Mouse (Mus musculus) kidney, embryonic 14.5 days (tissue): ENCODE measurements around the gene Hist1h3f. TPM values are rescaled to one million over a fixed set of nuclear protein-coding genes. Genes with fewer than 3 reads are reported as not detected.
"Not testable (repeated sequence)": the region's sequence is repeated elsewhere in the genome, so short reads cannot be mapped to it uniquely, and the experiment has no call there.

Source experiments
- ATAC-seq: fragments of 200-750 bp; cut with Nextera tagmentation; 2 replicates; pipeline ENCODE4 v1.8.0; 2017; ENCODE audit warnings: moderate number of reproducible peaks, mild to moderate bottlenecking, moderate TSS enrichment, moderate library complexity; ENCODE audit not compliant: low FRiP score, low TSS enrichment
- H3K27ac ChIP-seq: fragments of 300-500 bp; sonication (generic); 2 replicates; pipeline ENCODE4 v1.5.1; 2014; ENCODE audit warnings: low read depth, mild to moderate bottlenecking, low read length, moderate library complexity, mixed read lengths
- H3K27me3 ChIP-seq: fragments of 300-500 bp; sonication (generic); 2 replicates; pipeline ENCODE4 v1.6.1; 2014; ENCODE audit warnings: mild to moderate bottlenecking, low read length; ENCODE audit not compliant: control insufficient read depth, insufficient read depth
- H3K36me3 ChIP-seq: fragments of 300-500 bp; sonication (generic); 2 replicates; pipeline ENCODE4 v1.6.1; 2014; ENCODE audit warnings: low read length, mixed read lengths; ENCODE audit not compliant: control insufficient read depth, insufficient read depth
- H3K4me1 ChIP-seq: fragments of 300-500 bp; sonication (generic); 2 replicates; pipeline ENCODE4 v1.6.1; 2014; ENCODE audit warnings: low read length, mixed read lengths; ENCODE audit not compliant: control insufficient read depth, insufficient read depth
- H3K4me2 ChIP-seq: fragments of 300-500 bp; sonication (generic); replicated peaks from 2 replicates; pipeline ENCODE4 v1.6.1; 2014; ENCODE audit warnings: low read depth, mild to moderate bottlenecking, low read length
- H3K4me3 ChIP-seq: fragments of 300-500 bp; sonication (generic); 2 replicates; pipeline ENCODE4 v1.5.1; 2014; ENCODE audit warnings: mild to moderate bottlenecking, low read length
- H3K9ac ChIP-seq: fragments of 300-500 bp; sonication (generic); 2 replicates; pipeline ENCODE4 v1.6.1; 2014; ENCODE audit warnings: low read depth, mild to moderate bottlenecking, low read length, moderate library complexity
- H3K9me3 ChIP-seq: fragments of 300-500 bp; sonication (generic); 2 replicates; pipeline ENCODE4 v1.6.1; 2016; ENCODE audit warnings: low read length; ENCODE audit not compliant: control insufficient read depth
- WGBS: fragments of 180-500 bp; shearing (Covaris S2); extraction: QIAGEN DNeasy Blood & Tissue Kit; methylation state at CpG from one replicate; pipeline ENCODE4 v1.1.7; 2014; 5-methylcytosine and 5-hydroxymethylcytosine counted together
- polyA plus RNA-seq: library from polyadenylated mRNA; unstranded; fragments of >200 nt; fragmentation: Nextera tagmentation; extraction: Ambion mirVana; gene quantifications from 2 replicates; pipeline ENCODE4 v1.2.1, GENCODE M21; 2014

Hist1h3f gene
- polyA plus RNA-seq, 1 experiment from 2014 or later = 1.2 TPM

DNA sequence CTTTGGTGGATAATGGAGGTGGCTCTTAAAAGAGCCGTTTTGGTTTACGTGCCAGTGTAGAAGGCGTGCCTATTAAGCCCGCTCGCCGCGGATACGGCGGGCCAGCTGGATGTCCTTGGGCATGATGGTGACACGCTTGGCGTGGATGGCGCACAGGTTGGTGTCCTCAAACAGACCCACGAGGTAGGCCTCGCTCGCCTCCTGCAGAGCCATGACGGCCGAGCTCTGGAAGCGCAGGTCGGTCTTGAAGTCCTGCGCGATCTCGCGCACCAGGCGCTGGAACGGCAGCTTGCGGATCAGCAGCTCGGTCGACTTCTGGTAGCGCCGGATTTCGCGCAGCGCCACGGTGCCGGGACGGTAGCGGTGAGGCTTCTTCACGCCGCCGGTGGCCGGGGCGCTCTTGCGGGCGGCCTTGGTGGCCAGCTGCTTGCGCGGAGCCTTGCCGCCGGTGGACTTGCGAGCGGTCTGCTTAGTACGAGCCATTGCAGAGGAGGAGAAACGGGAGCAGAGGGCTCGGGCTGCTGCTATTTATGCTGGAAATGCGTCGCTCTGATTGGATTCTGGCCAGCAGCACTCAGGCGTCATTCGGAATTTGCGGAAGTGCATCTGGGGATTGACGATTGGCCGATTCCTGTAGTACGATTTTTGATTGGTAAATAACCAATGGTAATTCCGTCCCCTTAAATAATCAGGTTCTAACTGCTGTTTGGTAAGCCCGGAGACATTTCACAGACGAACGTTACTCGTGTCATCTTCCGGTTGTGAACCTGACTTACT is 18.2 kb downstream of the Hist1h3f start, which contains the start of gene Hist1h3e:
TSS of gene Hist1h3e (minus strand) at position 487 of the 777 bp plus-strand sequence.
- H3K27me3 ChIP-seq, H3K36me3 ChIP-seq, H3K9me3 ChIP-seq, H3K4me1 ChIP-seq: not testable (repeated sequence)
- ATAC-seq = peak; percentile 97
- peak within 1 kb of the TSS; percentile 59 for H3K4me2 ChIP-seq
- peak within 1 kb of the TSS; percentile 36 for H3K4me3 ChIP-seq
- H3K9ac ChIP-seq = peak within 1 kb of the TSS; percentile 61
- peak within 1 kb of the TSS; percentile 99 for H3K27ac ChIP-seq
- WGBS = under 1% methylated on average over 53 of the region's 67 CpGs

DNA sequence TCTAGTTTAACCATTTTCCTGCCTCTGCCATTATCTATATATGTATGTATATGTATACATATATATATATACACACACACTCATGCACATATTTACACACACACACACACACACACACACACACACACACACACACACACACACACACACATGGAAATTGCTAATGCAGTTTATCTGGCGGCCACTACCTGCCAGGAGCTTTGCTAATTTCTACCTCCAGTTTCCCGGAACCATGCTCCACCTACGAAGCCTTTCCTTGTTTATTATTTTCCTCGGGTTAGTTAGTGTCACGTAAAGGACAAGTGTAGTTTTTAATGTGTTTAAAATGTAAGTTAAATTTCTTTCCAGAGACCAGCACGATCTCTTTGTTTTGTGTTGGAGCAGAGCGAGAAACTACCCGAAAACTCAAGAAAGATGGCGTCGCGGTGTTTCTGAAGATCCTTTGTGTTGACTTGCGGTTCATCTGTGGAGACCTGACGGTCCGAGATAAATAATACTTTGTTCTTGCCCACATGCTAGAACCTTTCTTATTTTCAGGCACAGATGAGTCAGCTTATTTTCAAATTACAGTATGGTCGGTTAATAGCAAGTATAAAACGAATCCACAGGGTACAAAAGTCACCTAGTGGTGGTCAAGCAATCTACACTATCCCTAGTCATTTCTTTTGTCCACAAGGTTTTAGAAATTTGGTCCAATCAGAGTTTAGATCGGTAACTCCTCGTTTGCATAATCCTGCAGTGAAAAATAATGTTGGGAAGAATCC is 19.0 kb downstream of the Hist1h3f start:
- WGBS = 4% methylated on average over 18 of the region's 18 CpGs
- H3K4me1 ChIP-seq = no peaks in the 10 kb centered on the region
- no peaks in the 10 kb centered on the region for H3K9me3 ChIP-seq
- no peaks in the 10 kb centered on the region for H3K36me3 ChIP-seq
- peak overlapping the region; percentile 59 for H3K4me2 ChIP-seq
- peak overlapping the region; percentile 61 for H3K9ac ChIP-seq
- H3K27ac ChIP-seq = peak overlapping the region; percentile 99
- H3K27me3 ChIP-seq = no peaks in the 10 kb centered on the region
- peak overlapping the region; percentile 35 for H3K4me3 ChIP-seq
- peak; percentile 80 for ATAC-seq

DNA sequence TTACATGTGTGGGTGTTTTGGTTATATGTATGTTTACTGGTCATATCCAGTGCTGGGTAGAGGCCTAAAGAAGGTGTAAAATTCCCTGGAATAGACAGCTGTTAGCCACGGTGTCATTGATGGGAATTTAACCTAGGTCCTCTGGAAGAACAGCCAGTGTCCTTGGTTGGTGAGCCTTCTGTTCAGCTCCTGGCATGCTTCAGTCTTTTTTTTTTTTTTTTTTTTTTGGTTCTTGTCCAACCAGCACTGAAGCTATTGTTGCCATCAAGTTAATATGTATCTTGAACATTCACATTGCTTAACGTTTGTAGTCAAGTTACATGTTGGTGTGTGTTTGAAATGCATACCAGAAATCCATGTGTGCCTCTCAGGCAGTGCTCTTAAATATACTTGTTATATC is 20.6 kb downstream of the Hist1h3f start:
- WGBS = 83% methylated on average over 2 of the region's 2 CpGs
- no peak overlapping the region for H3K4me2 ChIP-seq
- no peaks in the 10 kb centered on the region for H3K4me1 ChIP-seq
- H3K36me3 ChIP-seq = no peaks in the 10 kb centered on the region
- no peaks in the 10 kb centered on the region for H3K27me3 ChIP-seq
- H3K27ac ChIP-seq = peak overlapping the region; percentile 99
- ATAC-seq = no peak
- no peaks in the 10 kb centered on the region for H3K9me3 ChIP-seq
- H3K9ac ChIP-seq = no peak overlapping the region
- no peak overlapping the region for H3K4me3 ChIP-seq

DNA sequence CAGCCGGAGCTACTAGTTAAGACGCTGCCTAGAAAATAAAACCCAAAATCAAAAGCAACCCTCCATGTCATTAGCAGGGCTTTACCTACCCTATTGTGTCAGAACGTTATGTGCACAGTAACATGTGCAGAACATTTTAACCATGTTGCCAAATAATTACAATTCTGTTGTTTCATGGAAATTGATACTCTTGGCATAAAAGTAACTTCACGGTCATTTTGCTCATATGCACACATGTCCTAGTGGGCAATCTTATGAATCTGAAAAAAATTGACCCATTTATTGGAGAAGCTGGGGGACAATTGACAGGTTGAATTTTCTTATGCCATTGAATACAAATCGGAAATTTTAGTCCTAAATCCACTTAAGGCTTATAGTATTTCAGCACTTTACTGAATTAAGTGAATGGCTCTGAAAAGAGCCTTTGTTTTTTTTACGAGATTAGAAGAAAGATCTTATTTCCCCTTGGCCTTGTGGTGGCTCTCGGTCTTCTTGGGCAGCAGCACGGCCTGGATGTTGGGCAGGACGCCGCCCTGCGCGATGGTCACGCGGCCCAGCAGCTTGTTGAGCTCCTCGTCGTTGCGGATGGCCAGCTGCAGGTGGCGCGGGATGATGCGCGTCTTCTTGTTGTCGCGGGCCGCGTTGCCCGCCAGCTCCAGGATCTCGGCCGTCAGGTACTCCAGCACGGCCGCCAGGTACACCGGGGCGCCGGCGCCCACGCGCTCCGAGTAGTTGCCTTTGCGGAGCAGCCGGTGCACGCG is 26.6 kb downstream of the Hist1h3f start:
- Histone ChIP-seq H3K4me3 (peak overlapping the region; percentile 43), H3K9ac (peak overlapping the region; percentile 51), H3K4me2 (peak overlapping the region; percentile 40), H3K27ac (peak overlapping the region; percentile 92)
- not testable (repeated sequence) for H3K27me3 ChIP-seq, ATAC-seq, H3K36me3 ChIP-seq, H3K4me1 ChIP-seq, H3K9me3 ChIP-seq
- WGBS = 1% methylated on average over 19 of the region's 41 CpGs

DNA sequence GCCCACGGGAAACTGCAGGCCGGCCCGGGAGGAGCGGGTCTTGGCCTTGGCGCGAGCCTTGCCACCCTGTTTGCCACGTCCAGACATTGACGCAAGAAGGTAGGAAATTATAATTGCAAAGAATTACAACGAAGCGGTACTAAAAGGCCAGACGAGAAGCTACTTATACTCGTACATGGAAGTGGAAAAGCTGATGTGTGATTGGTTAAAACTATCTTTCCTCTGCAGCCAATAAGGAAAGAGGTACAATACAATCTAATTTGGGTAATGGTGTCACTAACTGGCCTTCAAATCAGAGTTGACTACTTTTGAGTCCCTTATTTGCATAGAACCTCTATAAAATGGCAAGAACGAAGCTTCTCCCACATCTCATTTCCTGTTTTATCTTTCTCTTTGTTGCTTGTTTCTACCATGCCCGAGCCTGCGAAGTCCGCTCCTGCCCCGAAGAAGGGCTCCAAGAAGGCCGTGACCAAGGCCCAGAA is 27.2 kb downstream of the Hist1h3f start, which contains the start of the genes Hist1h2ae and Hist1h2bg:
TSS of gene Hist1h2ae (minus strand) at position 199 of the 482 bp plus-strand sequence.
TSS of gene Hist1h2bg (plus strand) at position 375 of the 482 bp plus-strand sequence.
- peak; percentile 93 for ATAC-seq
- Histone ChIP-seq H3K4me3 (peak within 1 kb of the TSS; percentile 43), H3K36me3 (no peaks in the 10 kb centered on the region), H3K9ac (peak within 1 kb of the TSS; percentile 82), H3K4me1 (0 out of 2 replicates have a peak, but pooled peaks cover 3% of the 10 kb centered on the region), H3K27me3 (no peaks in the 10 kb centered on the region), H3K4me2 (peak within 1 kb of the TSS; percentile 69), H3K27ac (peak within 1 kb of the TSS; percentile 92), H3K9me3 (no peaks in the 10 kb centered on the region)
- under 1% methylated on average over 18 of the region's 18 CpGs for WGBS

DNA sequence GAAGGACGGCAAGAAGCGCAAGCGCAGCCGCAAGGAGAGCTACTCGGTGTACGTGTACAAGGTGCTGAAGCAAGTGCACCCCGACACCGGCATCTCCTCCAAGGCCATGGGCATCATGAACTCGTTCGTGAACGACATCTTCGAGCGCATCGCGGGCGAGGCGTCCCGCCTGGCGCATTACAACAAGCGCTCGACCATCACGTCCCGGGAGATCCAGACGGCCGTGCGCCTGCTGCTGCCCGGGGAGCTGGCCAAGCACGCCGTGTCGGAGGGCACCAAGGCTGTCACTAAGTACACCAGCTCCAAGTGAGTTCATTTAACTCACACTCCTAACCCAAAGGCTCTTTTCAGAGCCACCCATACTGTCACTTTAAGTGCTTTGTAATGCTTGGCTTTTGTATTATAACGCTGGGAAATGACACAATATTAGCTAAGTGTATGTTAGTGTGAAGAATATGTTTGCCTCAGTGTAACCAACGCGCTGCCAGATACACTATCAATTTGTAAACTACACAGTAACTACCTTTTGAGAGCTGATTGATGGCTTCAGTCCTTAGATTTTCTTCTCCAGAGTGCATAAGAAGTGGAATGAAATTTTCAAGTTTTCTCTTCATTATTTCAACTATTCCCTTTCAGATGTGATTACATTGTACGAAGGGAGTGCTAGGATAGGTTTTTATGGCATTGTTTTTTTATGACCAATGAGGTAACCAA is 27.8 kb downstream of the Hist1h3f start:
- not testable (repeated sequence) for H3K36me3 ChIP-seq, H3K4me1 ChIP-seq, H3K9me3 ChIP-seq, H3K27me3 ChIP-seq, ATAC-seq
- WGBS = under 1% methylated on average over 13 of the region's 34 CpGs
- Histone ChIP-seq H3K27ac (peak overlapping the region; percentile 92), H3K4me3 (peak overlapping the region; percentile 43), H3K9ac (peak overlapping the region; percentile 82), H3K4me2 (peak overlapping the region; percentile 69)

DNA sequence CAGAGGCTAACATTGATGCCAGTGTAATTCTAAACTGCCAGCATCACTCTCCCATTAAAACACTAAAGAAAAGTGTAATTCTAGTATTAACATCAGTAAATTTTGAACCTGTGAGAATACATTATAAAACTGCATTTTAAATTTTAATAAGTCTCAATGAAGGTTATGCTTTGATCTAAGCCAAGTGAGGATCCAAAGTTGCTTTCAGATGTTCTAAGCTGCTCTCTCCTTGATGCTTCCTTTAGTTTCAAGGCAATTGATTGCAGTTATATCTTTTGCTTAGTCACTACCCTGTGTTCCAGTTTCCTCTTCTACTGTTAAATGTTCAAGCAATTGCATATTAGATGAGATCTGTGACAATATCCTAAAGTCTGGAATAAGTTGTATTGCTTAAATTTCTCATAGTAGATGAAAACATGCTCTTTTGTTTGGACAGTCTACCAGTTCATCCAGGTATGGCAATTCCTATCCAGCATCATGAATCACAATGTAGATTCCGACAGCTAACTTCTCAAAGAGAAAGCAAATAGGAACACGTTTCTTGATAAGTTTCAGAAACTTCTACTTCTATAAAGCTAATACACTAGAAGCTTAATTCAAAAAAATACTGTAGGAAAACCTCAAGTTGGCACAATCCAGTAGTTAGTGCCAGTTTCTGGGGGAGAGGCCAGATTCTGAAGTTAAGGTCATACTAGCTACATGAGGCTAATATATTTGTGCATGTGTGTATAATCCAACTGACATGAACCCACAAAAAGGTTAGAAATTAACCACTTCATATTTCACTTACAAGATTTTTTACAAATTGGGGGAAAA is 28.6 kb downstream of the Hist1h3f start:
- 27% methylated on average over 2 of the region's 2 CpGs for WGBS
- peak overlapping the region; percentile 92 for H3K27ac ChIP-seq
- no peaks in the 10 kb centered on the region for H3K36me3 ChIP-seq
- H3K27me3 ChIP-seq = no peaks in the 10 kb centered on the region
- peak overlapping the region; percentile 69 for H3K4me2 ChIP-seq
- H3K9ac ChIP-seq = peak overlapping the region; percentile 82
- no peaks in the 10 kb centered on the region for H3K9me3 ChIP-seq
- ATAC-seq = no peak
- H3K4me1 ChIP-seq = 0 out of 2 replicates have a peak, but pooled peaks cover 6% of the 10 kb centered on the region
- peak overlapping the region; percentile 43 for H3K4me3 ChIP-seq
